Mouse (Mus musculus): Measurements from ENCODE around the gene Zfp668. TPM values are rescaled to one million over a fixed set of nuclear protein-coding genes. Genes with fewer than 3 reads are reported as not detected.
A peak's percentile ranks its signal among the peaks of the same experiment; 100 is the strongest.

Gene Zfp668
- polyA plus RNA-seq, 1 experiment from 2014 or later = 20.9 TPM

GRCm38 (mm10) chr7:127835550-127835949 is 41.1 kb downstream of the Zfp668 start:
- Histone ChIP-seq H3K4me2 (ENCODE audit: low read depth, low read length) (no peak overlapping the region), H3K4me1 (ENCODE audit: control insufficient read depth, insufficient read depth, low read length) (no peaks in the 10 kb centered on the region), H3K27me3 (ENCODE audit: control insufficient read depth, insufficient read depth, low read length) (no peaks in the 10 kb centered on the region), H3K27ac (replicated peaks; ENCODE audit: low read depth, low read length) (no peak overlapping the region), H3K4me3 (ENCODE audit: low read depth, low read length) (no peak overlapping the region), H3K9me3 (replicated peaks; ENCODE audit: control insufficient read depth, low read length) (no peaks in the 10 kb centered on the region), H3K9ac (replicated peaks; ENCODE audit: low read length) (no peak overlapping the region), H3K36me3 (replicated peaks; ENCODE audit: control insufficient read depth, insufficient read depth, low read depth, low read length) (no peaks in the 10 kb centered on the region)
- DNase-seq (ENCODE audit: low spot score) (no peak), ATAC-seq (replicated peaks; ENCODE audit: insufficient number of reproducible peaks, low FRiP score, low TSS enrichment, low read depth) (no peak)
- WGBS = 73% methylated on average over 2 of the region's 2 CpGs

- no peaks in the 10 kb centered on the region for H3K9me3 ChIP-seq (replicated peaks; ENCODE audit: control insufficient read depth, low read length)
- peak; percentile 76 for DNase-seq (ENCODE audit: low spot score)
- 3% methylated on average over 32 of the region's 38 CpGs for WGBS
- no peaks in the 10 kb centered on the region for H3K27me3 ChIP-seq (ENCODE audit: control insufficient read depth, insufficient read depth, low read length)
- no peaks in the 10 kb centered on the region for H3K36me3 ChIP-seq (replicated peaks; ENCODE audit: control insufficient read depth, insufficient read depth, low read depth, low read length)
- H3K4me2 ChIP-seq (ENCODE audit: low read depth, low read length) = peak within 1 kb of the TSS; percentile 82
- peak within 1 kb of the TSS; percentile 35; the same call in 1 of the 2 replicates for H3K27ac ChIP-seq (replicated peaks; ENCODE audit: low read depth, low read length)
- peak; percentile 81 for ATAC-seq (replicated peaks; ENCODE audit: insufficient number of reproducible peaks, low FRiP score, low TSS enrichment, low read depth)
- peak within 1 kb of the TSS; percentile 83 for H3K9ac ChIP-seq (replicated peaks; ENCODE audit: low read length)
- no peaks in the 10 kb centered on the region for H3K4me1 ChIP-seq (ENCODE audit: control insufficient read depth, insufficient read depth, low read length)
- peak within 1 kb of the TSS; percentile 73 for H3K4me3 ChIP-seq (ENCODE audit: low read depth, low read length)
These were observed 52.3 kb downstream of the Zfp668 start, which contains the start of the genes Stx4a and Stx1b for GRCm38 (mm10) chr7:127824176-127824871. Stx4a (plus strand) TSS chr7:127824294. Stx1b (minus strand) TSS chr7:127824549.

GRCm38 (mm10) chr7:127823236-127824171 is 53.1 kb downstream of the Zfp668 start:
- H3K36me3 ChIP-seq (replicated peaks; ENCODE audit: control insufficient read depth, insufficient read depth, low read depth, low read length) = no peaks in the 10 kb centered on the region
- 66% methylated on average over 11 of the region's 11 CpGs for WGBS
- peak overlapping the region; percentile 83 for H3K9ac ChIP-seq (replicated peaks; ENCODE audit: low read length)
- no peak overlapping the region for H3K27ac ChIP-seq (replicated peaks; ENCODE audit: low read depth, low read length)
- peak; percentile 10 for ATAC-seq (replicated peaks; ENCODE audit: insufficient number of reproducible peaks, low FRiP score, low TSS enrichment, low read depth)
- no peaks in the 10 kb centered on the region for H3K4me1 ChIP-seq (ENCODE audit: control insufficient read depth, insufficient read depth, low read length)
- peak overlapping the region; percentile 82 for H3K4me2 ChIP-seq (ENCODE audit: low read depth, low read length)
- H3K9me3 ChIP-seq (replicated peaks; ENCODE audit: control insufficient read depth, low read length) = no peaks in the 10 kb centered on the region
- no peak for DNase-seq (ENCODE audit: low spot score)
- H3K4me3 ChIP-seq (ENCODE audit: low read depth, low read length) = peak overlapping the region; percentile 73
- H3K27me3 ChIP-seq (ENCODE audit: control insufficient read depth, insufficient read depth, low read length) = no peaks in the 10 kb centered on the region

GRCm38 (mm10) chr7:127822494-127822893 is 54.1 kb downstream of the Zfp668 start:
- 94% methylated on average over 3 of the region's 3 CpGs for WGBS
- DNase-seq (ENCODE audit: low spot score) = no peak
- no peak overlapping the region for H3K4me2 ChIP-seq (ENCODE audit: low read depth, low read length)

GRCm38 (mm10) chr7:127820836-127821509 is 55.7 kb downstream of the Zfp668 start:
- 56% methylated on average over 13 of the region's 13 CpGs for WGBS
- Histone ChIP-seq H3K36me3 (replicated peaks; ENCODE audit: control insufficient read depth, insufficient read depth, low read depth, low read length) (no peaks in the 10 kb centered on the region), H3K9ac (replicated peaks; ENCODE audit: low read length) (no peak overlapping the region), H3K9me3 (replicated peaks; ENCODE audit: control insufficient read depth, low read length) (no peaks in the 10 kb centered on the region), H3K27ac (replicated peaks; ENCODE audit: low read depth, low read length) (no peak overlapping the region), H3K27me3 (ENCODE audit: control insufficient read depth, insufficient read depth, low read length) (no peaks in the 10 kb centered on the region), H3K4me3 (ENCODE audit: low read depth, low read length) (no peak overlapping the region), H3K4me1 (ENCODE audit: control insufficient read depth, insufficient read depth, low read length) (no peaks in the 10 kb centered on the region), H3K4me2 (ENCODE audit: low read depth, low read length) (no peak overlapping the region)
- DNase-seq (ENCODE audit: low spot score) (no peak), ATAC-seq (replicated peaks; ENCODE audit: insufficient number of reproducible peaks, low FRiP score, low TSS enrichment, low read depth) (no peak)

More at GRCm38 (mm10) chr7:127822494-127822893, 54.1 kb downstream of the Zfp668 start:
- Histone ChIP-seq H3K27me3 (ENCODE audit: control insufficient read depth, insufficient read depth, low read length) (no peaks in the 10 kb centered on the region), H3K4me3 (ENCODE audit: low read depth, low read length) (no peak overlapping the region), H3K36me3 (replicated peaks; ENCODE audit: control insufficient read depth, insufficient read depth, low read depth, low read length) (no peaks in the 10 kb centered on the region), H3K9ac (replicated peaks; ENCODE audit: low read length) (no peak overlapping the region), H3K9me3 (replicated peaks; ENCODE audit: control insufficient read depth, low read length) (no peaks in the 10 kb centered on the region), H3K4me1 (ENCODE audit: control insufficient read depth, insufficient read depth, low read length) (no peaks in the 10 kb centered on the region), H3K27ac (replicated peaks; ENCODE audit: low read depth, low read length) (no peak overlapping the region)
- ATAC-seq (replicated peaks; ENCODE audit: insufficient number of reproducible peaks, low FRiP score, low TSS enrichment, low read depth) = no peak

- 96% methylated on average over 5 of the region's 5 CpGs for WGBS
- no peak overlapping the region for H3K27ac ChIP-seq (replicated peaks; ENCODE audit: low read depth, low read length)
These were observed 58.9 kb downstream of the Zfp668 start for GRCm38 (mm10) chr7:127817776-127818175.

GRCm38 (mm10) chr7:127817053-127817452 is 59.6 kb downstream of the Zfp668 start:
- 72% methylated on average over 7 of the region's 7 CpGs for WGBS

More at GRCm38 (mm10) chr7:127817776-127818175, 58.9 kb downstream of the Zfp668 start:
- H3K4me1 ChIP-seq (ENCODE audit: control insufficient read depth, insufficient read depth, low read length) = no peaks in the 10 kb centered on the region
- H3K27me3 ChIP-seq (ENCODE audit: control insufficient read depth, insufficient read depth, low read length) = no peaks in the 10 kb centered on the region
- ATAC-seq (replicated peaks; ENCODE audit: insufficient number of reproducible peaks, low FRiP score, low TSS enrichment, low read depth) (no peak), DNase-seq (ENCODE audit: low spot score) (no peak)
- H3K9ac ChIP-seq (replicated peaks; ENCODE audit: low read length) = no peak overlapping the region
- no peak overlapping the region for H3K4me2 ChIP-seq (ENCODE audit: low read depth, low read length)
- no peaks in the 10 kb centered on the region for H3K9me3 ChIP-seq (replicated peaks; ENCODE audit: control insufficient read depth, low read length)
- H3K36me3 ChIP-seq (replicated peaks; ENCODE audit: control insufficient read depth, insufficient read depth, low read depth, low read length) = no peaks in the 10 kb centered on the region
- H3K4me3 ChIP-seq (ENCODE audit: low read depth, low read length) = no peak overlapping the region

More at GRCm38 (mm10) chr7:127817053-127817452, 59.6 kb downstream of the Zfp668 start:
- Histone ChIP-seq H3K9ac (replicated peaks; ENCODE audit: low read length) (no peak overlapping the region), H3K4me3 (ENCODE audit: low read depth, low read length) (no peak overlapping the region), H3K27me3 (ENCODE audit: control insufficient read depth, insufficient read depth, low read length) (no peaks in the 10 kb centered on the region), H3K9me3 (replicated peaks; ENCODE audit: control insufficient read depth, low read length) (no peaks in the 10 kb centered on the region), H3K36me3 (replicated peaks; ENCODE audit: control insufficient read depth, insufficient read depth, low read depth, low read length) (no peaks in the 10 kb centered on the region), H3K27ac (replicated peaks; ENCODE audit: low read depth, low read length) (no peak overlapping the region), H3K4me1 (ENCODE audit: control insufficient read depth, insufficient read depth, low read length) (no peaks in the 10 kb centered on the region), H3K4me2 (ENCODE audit: low read depth, low read length) (no peak overlapping the region)
- ATAC-seq (replicated peaks; ENCODE audit: insufficient number of reproducible peaks, low FRiP score, low TSS enrichment, low read depth) (no peak), DNase-seq (ENCODE audit: low spot score) (no peak)

All from embryonic facial prominence, embryonic 11.5 days (tissue).